Mouse (Mus musculus) cerebellum, adult 2 months (tissue): Measurements from ENCODE around the gene Sypl2.

Experiments used
- CTCF ChIP-seq: fragments of 200-500 bp; IDR thresholded peaks from 2 replicates; pipeline ENCODE4 v1.5.1; 2011; ENCODE audit warnings: low read depth, mild to moderate bottlenecking, control low read depth, low read length, moderate library complexity, borderline replicate concordance; ENCODE audit not compliant: insufficient read depth
- POLR2A ChIP-seq: fragments of 200-500 bp; IDR thresholded peaks from 2 replicates; pipeline ENCODE4 v1.6.1; 2011; ENCODE audit warnings: low read length, control low read depth, borderline replicate concordance; ENCODE audit not compliant: insufficient read depth

DNA sequence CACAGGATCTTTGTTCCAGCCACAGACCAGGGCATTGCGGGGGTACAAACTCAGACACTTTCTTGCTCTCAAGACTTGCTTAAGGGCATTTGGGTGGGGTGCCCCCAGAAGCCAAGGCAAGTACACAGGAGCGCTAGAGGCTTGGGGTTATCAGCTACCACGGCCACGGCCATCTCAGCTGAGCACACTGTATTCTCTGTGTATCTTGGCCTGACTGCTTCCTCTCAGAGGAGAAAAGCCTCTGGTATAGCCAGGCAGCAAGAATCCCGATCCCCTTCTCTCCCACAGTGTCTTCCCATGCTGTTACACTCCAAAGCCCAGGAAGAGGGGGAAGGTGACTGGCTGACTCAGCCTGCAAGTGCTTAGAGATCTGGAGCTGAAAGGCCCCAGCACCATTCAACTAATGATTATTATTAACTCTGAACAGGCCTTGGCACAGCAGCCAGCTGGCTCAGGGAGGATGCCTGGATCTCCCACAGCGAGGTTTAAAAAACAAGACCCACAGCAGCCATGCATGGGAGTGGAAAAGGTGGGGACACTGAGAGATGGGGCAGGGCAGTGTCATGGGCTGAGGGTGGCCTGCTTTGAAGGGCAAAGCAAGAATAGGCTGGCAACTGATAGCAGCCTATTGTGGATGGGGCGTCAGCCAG lies 30.4 kb downstream of the Sypl2 start:
- no peak for TF ChIP-seq CTCF
- no peak for TF ChIP-seq POLR2A
